Mouse (Mus musculus) lung, embryonic 14.5 days (tissue): ENCODE measurements around the gene Bax. TPM values are rescaled to one million over a fixed set of nuclear protein-coding genes. Genes with fewer than 3 reads are reported as not detected.

Experiments used
- ATAC-seq: fragments of 200-750 bp; cut with Nextera tagmentation; 2 replicates; pipeline ENCODE4 v1.8.0; 2017; ENCODE audit warnings: mild to moderate bottlenecking, moderate TSS enrichment, moderate library complexity; ENCODE audit not compliant: insufficient read depth
- DNase-seq: peaks from one replicate; pipeline ENCODE4 v3.0.0-alpha.2; 2015
- H3K27ac ChIP-seq: fragments of 300-500 bp; sonication (generic); 2 replicates; pipeline ENCODE4 v1.5.1; 2014; ENCODE audit warnings: low read depth, mild to moderate bottlenecking, moderate library complexity
- H3K27me3 ChIP-seq: fragments of 300-500 bp; sonication (generic); 2 replicates; pipeline ENCODE4 v1.6.1; 2014; ENCODE audit warnings: low read length, control low read depth; ENCODE audit not compliant: insufficient read depth
- H3K36me3 ChIP-seq: fragments of 300-500 bp; sonication (generic); 2 replicates; pipeline ENCODE4 v1.6.1; 2014; ENCODE audit warnings: control low read depth; ENCODE audit not compliant: insufficient read depth
- H3K4me1 ChIP-seq: fragments of 300-500 bp; sonication (generic); 2 replicates; pipeline ENCODE4 v1.6.1; 2014; ENCODE audit warnings: antibody characterized with exemption, control low read depth; ENCODE audit not compliant: insufficient read depth
- H3K4me2 ChIP-seq: fragments of 300-500 bp; sonication (generic); 2 replicates; pipeline ENCODE4 v1.6.1; 2014; ENCODE audit warnings: mild to moderate bottlenecking
- H3K4me3 ChIP-seq: fragments of 300-500 bp; sonication (generic); 2 replicates; pipeline ENCODE4 v1.5.1; 2014; ENCODE audit warnings: low read depth, low read length
- H3K9ac ChIP-seq: fragments of 300-500 bp; sonication (generic); 2 replicates; pipeline ENCODE4 v1.6.1; 2014
- H3K9me3 ChIP-seq: fragments of 300-500 bp; sonication (generic); 2 replicates; pipeline ENCODE4 v1.6.1; 2016; ENCODE audit warnings: low read depth, low read length, control low read depth
- CTCF ChIP-seq: IDR thresholded peaks from 2 replicates; pipeline ENCODE4 v1.5.1; 2016; ENCODE audit warnings: antibody characterized with exemption, low read depth
- WGBS: fragments of 180-500 bp; shearing (Covaris S2); extraction: QIAGEN DNeasy Blood & Tissue Kit; methylation state at CpG from one replicate; pipeline ENCODE4 v1.1.7; 2014; 5-methylcytosine and 5-hydroxymethylcytosine counted together
- polyA plus RNA-seq: library from polyadenylated mRNA; unstranded; fragments of >200 nt; fragmentation: Nextera tagmentation; extraction: Ambion mirVana; gene quantifications from 2 replicates; pipeline ENCODE4 v1.2.1, GENCODE M21; 2014

Bax gene
- polyA plus RNA-seq, 1 experiment from 2014 or later: 135 TPM

GRCm38 (mm10) chr7:45454971-45455370, 11.7 kb downstream of the Bax start:
- Histone ChIP-seq H3K36me3 (peaks cover 71% of the 10 kb centered on the region), H3K4me2 (no peak overlapping the region), H3K9me3 (no peaks in the 10 kb centered on the region), H3K4me3 (no peak overlapping the region), H3K27ac (no peak overlapping the region), H3K9ac (no peak overlapping the region), H3K27me3 (no peaks in the 10 kb centered on the region), H3K4me1 (peaks cover 12% of the 10 kb centered on the region)
- 84% methylated on average over 15 of the region's 15 CpGs for WGBS
- DNase-seq: no peak
- TF ChIP-seq CTCF: no peak
- no peak for ATAC-seq

GRCm38 (mm10) chr7:45451344-45451982, 15.2 kb downstream of the Bax start:
- H3K27me3 ChIP-seq: no peaks in the 10 kb centered on the region
- peak; percentile 89 for TF ChIP-seq CTCF
- H3K36me3 ChIP-seq: peaks cover 65% of the 10 kb centered on the region
- DNase-seq (peak; percentile 93), ATAC-seq (peak; percentile 75)
- no peaks in the 10 kb centered on the region for H3K9me3 ChIP-seq
- no peak overlapping the region for H3K9ac ChIP-seq
- H3K4me3 ChIP-seq: no peak overlapping the region
- no peak overlapping the region for H3K27ac ChIP-seq
- no peak overlapping the region for H3K4me2 ChIP-seq
- no peaks in the 10 kb centered on the region for H3K4me1 ChIP-seq
- WGBS: 55% methylated on average over 23 of the region's 23 CpGs

GRCm38 (mm10) chr7:45449974-45450373, 16.7 kb downstream of the Bax start:
- Histone ChIP-seq H3K4me3 (no peak overlapping the region), H3K9ac (no peak overlapping the region), H3K36me3 (peaks cover 64% of the 10 kb centered on the region), H3K4me2 (no peak overlapping the region), H3K27me3 (no peaks in the 10 kb centered on the region), H3K4me1 (no peaks in the 10 kb centered on the region), H3K27ac (no peak overlapping the region), H3K9me3 (no peaks in the 10 kb centered on the region)
- no peak for TF ChIP-seq CTCF
- DNase-seq: no peak
- 90% methylated on average over 1 of the region's 1 CpGs for WGBS
- ATAC-seq: no peak

DNA sequence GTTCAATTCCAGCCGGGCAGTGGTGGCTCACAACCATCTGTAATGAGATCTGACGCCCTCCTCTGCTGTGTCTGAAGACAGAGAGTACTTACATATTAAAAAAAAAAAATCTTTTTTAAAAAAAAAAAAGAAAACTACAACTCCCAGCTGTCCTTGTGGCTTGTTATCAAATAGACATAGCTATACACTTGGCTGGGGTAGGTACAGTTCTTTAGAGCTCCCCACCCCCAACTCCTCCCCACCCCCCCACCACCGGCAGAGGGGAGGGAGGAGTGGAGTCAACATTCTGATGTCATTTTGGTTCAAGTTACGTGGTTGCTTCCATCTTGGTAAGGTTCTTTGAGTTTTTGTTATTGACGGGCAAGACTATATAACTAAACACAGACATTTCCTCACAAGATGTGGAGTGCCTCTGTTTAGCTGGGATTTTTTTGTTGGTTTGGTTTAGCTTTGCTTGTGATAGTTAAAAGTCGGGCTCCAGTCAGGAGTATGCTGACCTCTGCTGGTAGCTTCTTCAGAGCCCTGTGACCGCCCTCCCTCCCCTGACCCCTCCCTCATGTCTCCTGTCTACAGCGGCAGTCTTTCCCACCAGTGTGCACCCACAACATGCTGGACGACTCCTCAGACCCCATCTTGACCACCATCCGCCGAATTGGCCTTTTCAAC, 19.2 kb downstream of the Bax start:
- no peaks in the 10 kb centered on the region for H3K27me3 ChIP-seq
- no peak overlapping the region for H3K4me3 ChIP-seq
- no peak overlapping the region for H3K4me2 ChIP-seq
- DNase-seq (peak; percentile 72), ATAC-seq (0 out of 2 replicates have a peak, but pooled peaks have one; percentile 36)
- no peak overlapping the region for H3K9ac ChIP-seq
- peaks cover 67% of the 10 kb centered on the region for H3K36me3 ChIP-seq
- WGBS: 30% methylated on average over 11 of the region's 11 CpGs
- TF ChIP-seq CTCF: peak; percentile 39; the same call in 1 of the 2 replicates
- no peaks in the 10 kb centered on the region for H3K9me3 ChIP-seq
- H3K4me1 ChIP-seq: no peaks in the 10 kb centered on the region
- no peak overlapping the region for H3K27ac ChIP-seq

GRCm38 (mm10) chr7:45446589-45446988, 20.1 kb downstream of the Bax start:
- Histone ChIP-seq H3K27me3 (no peaks in the 10 kb centered on the region), H3K4me1 (no peaks in the 10 kb centered on the region), H3K9me3 (no peaks in the 10 kb centered on the region), H3K36me3 (peaks cover 65% of the 10 kb centered on the region), H3K4me3 (no peak overlapping the region), H3K27ac (no peak overlapping the region), H3K9ac (no peak overlapping the region), H3K4me2 (no peak overlapping the region)
- DNase-seq (no peak), ATAC-seq (no peak)
- no peak for TF ChIP-seq CTCF

DNA sequence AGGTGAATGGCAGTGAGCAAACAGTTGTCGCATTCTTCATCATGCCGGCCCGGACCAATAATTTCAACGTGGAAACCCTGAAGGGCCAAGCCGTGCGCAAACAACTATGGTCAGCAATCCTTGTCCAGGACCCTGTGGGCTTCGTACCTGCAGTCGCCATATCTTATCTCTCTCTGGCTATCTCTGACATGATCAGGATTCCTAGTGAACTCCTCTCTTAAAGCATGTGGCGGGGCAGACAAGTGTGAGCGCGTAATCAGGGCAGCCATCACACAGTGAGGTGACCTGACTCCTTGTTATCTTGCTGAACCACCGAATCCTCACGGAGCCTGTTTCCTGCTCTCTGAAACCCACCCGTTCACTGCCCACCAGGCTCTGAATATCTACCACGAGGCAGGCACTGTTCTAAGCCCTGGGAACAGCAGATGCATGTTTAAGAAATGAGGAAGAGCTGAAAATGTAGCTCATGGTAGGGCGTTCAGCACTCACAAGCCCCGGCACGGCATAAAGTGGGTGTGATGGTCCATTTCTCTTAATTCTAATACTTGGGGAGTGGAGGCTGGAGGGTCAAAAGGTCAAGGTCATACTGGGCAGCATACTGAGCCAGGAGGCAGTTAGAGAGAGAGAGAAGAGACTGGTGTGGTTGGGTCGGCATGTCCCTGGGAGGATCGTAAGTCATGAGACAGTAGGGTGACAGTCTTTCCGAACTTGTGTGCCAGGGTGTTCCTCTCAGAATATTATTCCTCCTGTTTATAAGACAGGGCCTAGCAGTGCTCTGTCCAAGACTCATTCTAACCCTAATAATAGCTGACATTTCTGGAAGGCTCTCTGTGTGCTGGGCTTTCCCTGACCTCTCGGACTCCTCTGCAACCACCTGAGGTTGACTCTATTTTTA, 22.9 kb downstream of the Bax start:
- DNase-seq (no peak), ATAC-seq (no peak)
- H3K36me3 ChIP-seq: peaks cover 68% of the 10 kb centered on the region
- H3K9me3 ChIP-seq: no peaks in the 10 kb centered on the region
- 71% methylated on average over 22 of the region's 22 CpGs for WGBS
- no peaks in the 10 kb centered on the region for H3K27me3 ChIP-seq
- TF ChIP-seq CTCF: no peak
- H3K27ac ChIP-seq: no peak overlapping the region
- H3K4me1 ChIP-seq: no peaks in the 10 kb centered on the region
- no peak overlapping the region for H3K4me3 ChIP-seq
- no peak overlapping the region for H3K4me2 ChIP-seq
- H3K9ac ChIP-seq: no peak overlapping the region; the same call in 1 of the 2 replicates
